In the genomic region with DNA sequence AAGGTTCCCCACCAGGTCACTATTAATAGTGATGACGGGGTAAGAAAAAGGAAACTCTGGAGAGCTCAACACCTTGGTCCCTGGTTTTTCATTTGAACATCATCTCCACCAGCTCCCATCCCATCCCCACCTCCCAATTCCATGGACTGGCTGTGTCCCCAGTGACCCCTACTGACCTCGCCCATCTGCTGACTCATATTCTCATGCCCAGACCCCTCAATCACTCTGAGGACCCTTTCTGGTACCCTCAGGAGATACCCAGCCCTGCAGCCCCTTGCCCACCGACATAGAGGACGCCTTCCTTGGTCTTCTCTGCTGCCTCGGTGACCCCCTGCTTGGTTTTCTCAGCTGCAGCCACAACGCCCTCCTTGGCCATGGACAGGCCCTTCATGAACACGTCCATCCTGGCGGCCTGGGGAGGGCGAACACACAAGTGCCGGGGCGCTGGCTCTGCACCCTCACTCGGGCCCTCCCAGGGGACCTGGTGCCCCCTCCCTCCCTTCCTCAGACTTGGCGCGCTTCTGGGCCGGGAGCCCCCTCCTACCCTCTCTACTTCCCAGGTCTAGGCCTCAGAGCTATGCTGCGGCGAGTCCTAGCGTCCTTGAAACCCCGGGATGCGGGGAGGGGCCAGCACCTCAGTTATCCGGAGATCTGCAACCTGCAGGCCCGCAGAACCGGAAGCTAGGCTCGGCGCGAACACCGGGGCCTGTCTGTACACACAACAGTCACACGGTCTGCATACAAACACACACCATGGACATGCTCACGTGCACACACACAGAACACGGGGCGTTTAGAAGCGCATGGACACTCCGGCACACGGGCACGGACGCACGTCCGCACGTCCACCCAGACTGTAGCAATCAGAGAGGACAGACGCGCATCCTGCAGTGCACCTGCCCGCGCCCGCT, we compare ENCODE assay signal across 9 mouse cellular contexts. TPM values are rescaled to one million over a fixed set of nuclear protein-coding genes. Genes with fewer than 3 reads are reported as not detected.
DNase-seq lines count a peak whose midpoint lies in the region; ATAC-seq and TF ChIP-seq lines count a peak whose summit lies in the region.
"Had no signal": no experiment of that assay in that cellular context is flagged by ENCODE, and none has a peak within 500 bp of the region (broad histone marks: within the 10 kb centered on the region; RNA-seq: fewer than 3 reads in every experiment).

No protein-coding gene starts in this region.

- intact Hi-C loops in gastrocnemius, adult 2 months (cut with DNase I), result no loop called here
- intact Hi-C loops in gastrocnemius, postnatal 14 days (cut with DNase I; ENCODE audit: low total_unique reads), result no loop called here

- no peaks in the 10 kb centered on the region for H3K36me3 ChIP-seq in testis, adult 2 months (ENCODE audit: control insufficient read depth, insufficient read depth, low read length)
- no peaks in the 10 kb centered on the region for H3K36me3 ChIP-seq in hindbrain, embryonic 14.5 days (replicated peaks; ENCODE audit: control insufficient read depth, insufficient read depth)
- peaks cover 7% of the 10 kb centered on the region; the same call in 1 of the 2 replicates for H3K36me3 ChIP-seq in midbrain, postnatal 0 days (ENCODE audit: insufficient read depth, low read length)

- peak overlapping the region; percentile 78 for H3K9ac ChIP-seq in hindbrain, embryonic 14.5 days
- H3K9ac ChIP-seq in midbrain, postnatal 0 days (replicated peaks; ENCODE audit: low read length, poor library complexity, severe bottlenecking), result peak overlapping the region; percentile 83

- H3K4me3 ChIP-seq in gastrocnemius, adult 2 months, result peak overlapping the region; percentile 48
- peak overlapping the region; percentile 39 for H3K4me3 ChIP-seq in testis, adult 2 months (ENCODE audit: control insufficient read depth, low read depth, low read length)
- peak overlapping the region; percentile 63 for H3K4me3 ChIP-seq in hindbrain, embryonic 14.5 days (replicated peaks; ENCODE audit: low read length)
- peak overlapping the region; percentile 69 for H3K4me3 ChIP-seq in midbrain, postnatal 0 days (ENCODE audit: low read depth, low read length)

- DNase-seq in gastrocnemius, adult 2 months, result no peak
- no peak for DNase-seq in gastrocnemius, postnatal 14 days
- no peak for DNase-seq in testis, postnatal 14 days (ENCODE audit: low spot score)
- peak; percentile 42 for DNase-seq in hindbrain, embryonic 14.5 days (ENCODE audit: low spot score)
- peak; percentile 45 for DNase-seq in midbrain, postnatal 0 days (ENCODE audit: low spot score)
- no peak for DNase-seq in adrenal gland, adult 18-20 months (ENCODE audit: low spot score in 2 of 2)

- ATAC-seq in hindbrain, embryonic 14.5 days (ENCODE audit: low FRiP score), result peak; percentile 56
- ATAC-seq in midbrain, postnatal 0 days (ENCODE audit: low FRiP score), result peak; percentile 59
- no peak for ATAC-seq in granulocyte monocyte progenitor cell, adult 5-6 weeks (replicated peaks; ENCODE audit: poor library complexity, severe bottlenecking)

- peak overlapping the region; percentile 82 for H3K4me2 ChIP-seq in hindbrain, embryonic 14.5 days (replicated peaks)
- H3K4me2 ChIP-seq in midbrain, postnatal 0 days (ENCODE audit: low read depth, low read length, poor library complexity, severe bottlenecking), result peak overlapping the region; percentile 87

- TF ChIP-seq POLR2A in testis, adult 2 months (IDR thresholded peaks at IDR 0.05; ENCODE audit: control insufficient read depth, low read depth, low read length), result no peak

- H3K27me3 ChIP-seq in testis, adult 2 months (ENCODE audit: control insufficient read depth, insufficient read depth, low read length), result no peaks in the 10 kb centered on the region
- peaks cover 51% of the 10 kb centered on the region for H3K27me3 ChIP-seq in hindbrain, embryonic 14.5 days (ENCODE audit: control insufficient read depth, insufficient read depth, low read length)
- H3K27me3 ChIP-seq in midbrain, postnatal 0 days (ENCODE audit: insufficient read depth, low read length), result no peaks in the 10 kb centered on the region; the same call in 1 of the 2 replicates

- TF ChIP-seq CTCF in gastrocnemius, adult 2 months (IDR thresholded peaks at IDR 0.05), result no peak
- TF ChIP-seq CTCF in testis, adult 2 months (IDR thresholded peaks at IDR 0.05; ENCODE audit: control insufficient read depth, insufficient read depth, insufficient replicate concordance, low read depth, low read length), result no peak
- no peak for TF ChIP-seq CTCF in midbrain, postnatal 0 days (IDR thresholded peaks at IDR 0.05)

- peaks cover 10% of the 10 kb centered on the region; the same call in 1 of the 2 replicates for H3K4me1 ChIP-seq in testis, adult 2 months (ENCODE audit: control insufficient read depth, insufficient read depth, low read length)
- H3K4me1 ChIP-seq in hindbrain, embryonic 14.5 days (replicated peaks; ENCODE audit: control insufficient read depth, insufficient read depth, low read length), result peaks cover 18% of the 10 kb centered on the region
- H3K4me1 ChIP-seq in midbrain, postnatal 0 days (ENCODE audit: insufficient read depth, low read length), result 0 out of 2 replicates have a peak, but pooled peaks cover 3% of the 10 kb centered on the region

- H3K27ac ChIP-seq in gastrocnemius, adult 2 months, result no peak overlapping the region
- no peak overlapping the region for H3K27ac ChIP-seq in testis, adult 2 months (ENCODE audit: control insufficient read depth, insufficient read depth, low read depth, low read length)
- peak overlapping the region; percentile 71 for H3K27ac ChIP-seq in hindbrain, embryonic 14.5 days
- H3K27ac ChIP-seq in midbrain, postnatal 0 days (ENCODE audit: low read depth, low read length), result peak overlapping the region; percentile 82

- WGBS in hindbrain, embryonic 14.5 days, result 4% methylated on average over 44 of the region's 44 CpGs
- 5% methylated on average over 42 of the region's 44 CpGs for WGBS in midbrain, postnatal 0 days

- no peaks in the 10 kb centered on the region for H3K9me3 ChIP-seq in hindbrain, embryonic 14.5 days (ENCODE audit: control insufficient read depth, low read length)
- no peaks in the 10 kb centered on the region for H3K9me3 ChIP-seq in midbrain, postnatal 0 days (ENCODE audit: low read length)

RNA-seq across cellular contexts. Expression of a gene that starts 0.9 kb away (rescaled TPM):
- not detected for total RNA-seq in gastrocnemius, adult 2 months (2021)
- under 1 TPM in 1 of 2 experiments, not detected in 1; 0.18 TPM for total RNA-seq in gastrocnemius, postnatal 14 days (2021)
- 1.2 and 2.0 TPM in 2 replicates for polyA plus RNA-seq in testis, adult 2 months (2012; rRNA removed)
- polyA plus RNA-seq in hindbrain, embryonic 14.5 days (2014; fragmentation: Nextera tagmentation; extraction: Ambion mirVana), result 78.0 and 103 TPM in 2 replicates
- 84.6 and 90.6 TPM in 2 replicates for total RNA-seq in midbrain, postnatal 0 days (2014; rRNA removed)
- 213 and 233 TPM in 2 replicates for polyA plus RNA-seq in midbrain, postnatal 0 days (2015; fragmentation: Nextera tagmentation; extraction: Ambion mirVana)
- total RNA-seq in adrenal gland, adult 18-20 months (2021), result 1 to 10 TPM; 1.8 to 3.3 TPM
- total RNA-seq in granulocyte monocyte progenitor cell, adult 5-6 weeks (2014; fragmentation: Nextera tagmentation), result not detected in 2 replicates
- not detected in 2 replicates for total RNA-seq in granulocyte monocyte progenitor cell, adult 5-6 weeks (2017)
- total RNA-seq: CH12.LX had no signal

RNA-seq across cellular contexts. Expression of a gene that starts 15.9 kb away (rescaled TPM):
- total RNA-seq in gastrocnemius, adult 2 months (2021), result not detected
- under 1 TPM; 0.09 to 0.12 TPM for total RNA-seq in gastrocnemius, postnatal 14 days (2021)
- 0.02 and 0.06 TPM in 2 replicates for polyA plus RNA-seq in testis, adult 2 months (2012; rRNA removed)
- polyA plus RNA-seq in hindbrain, embryonic 14.5 days (2014; fragmentation: Nextera tagmentation; extraction: Ambion mirVana), result 23.5 and 31.6 TPM in 2 replicates
- 167 and 170 TPM in 2 replicates for total RNA-seq in midbrain, postnatal 0 days (2014; rRNA removed)
- 21.7 and 23.0 TPM in 2 replicates for polyA plus RNA-seq in midbrain, postnatal 0 days (2015; fragmentation: Nextera tagmentation; extraction: Ambion mirVana)
- total RNA-seq in adrenal gland, adult 18-20 months (2021), result 1 to 10 TPM; 2.5 to 3.2 TPM
- not detected in 2 replicates for total RNA-seq in granulocyte monocyte progenitor cell, adult 5-6 weeks (2014; fragmentation: Nextera tagmentation)
- not detected in 2 replicates for total RNA-seq in granulocyte monocyte progenitor cell, adult 5-6 weeks (2017)
- total RNA-seq: CH12.LX had no signal

RNA-seq across cellular contexts. Expression of a gene that starts 18.3 kb away (rescaled TPM):
- not detected for total RNA-seq in gastrocnemius, adult 2 months (2021)
- total RNA-seq in gastrocnemius, postnatal 14 days (2021), result not detected
- 0.43 and 0.51 TPM in 2 replicates for polyA plus RNA-seq in testis, adult 2 months (2012; rRNA removed)
- not detected in 2 replicates for polyA plus RNA-seq in hindbrain, embryonic 14.5 days (2014; fragmentation: Nextera tagmentation; extraction: Ambion mirVana)
- not detected in 2 replicates for total RNA-seq in midbrain, postnatal 0 days (2014; rRNA removed)
- not detected in 2 replicates for polyA plus RNA-seq in midbrain, postnatal 0 days (2015; fragmentation: Nextera tagmentation; extraction: Ambion mirVana)
- not detected for total RNA-seq in adrenal gland, adult 18-20 months (2021)
- total RNA-seq in granulocyte monocyte progenitor cell, adult 5-6 weeks (2014; fragmentation: Nextera tagmentation), result not detected in 2 replicates
- not detected in 2 replicates for total RNA-seq in granulocyte monocyte progenitor cell, adult 5-6 weeks (2017)
- total RNA-seq: CH12.LX had no signal

RNA-seq across cellular contexts. Expression of a gene that starts 23.6 kb away (rescaled TPM):
- total RNA-seq in gastrocnemius, adult 2 months (2021), result 10 to 100 TPM; 15.3 to 25.3 TPM
- total RNA-seq in gastrocnemius, postnatal 14 days (2021), result 10 to 100 TPM; 23.0 to 25.8 TPM
- polyA plus RNA-seq in testis, adult 2 months (2012; rRNA removed), result 12.4 and 14.3 TPM in 2 replicates
- polyA plus RNA-seq in hindbrain, embryonic 14.5 days (2014; fragmentation: Nextera tagmentation; extraction: Ambion mirVana), result 72.8 and 74.1 TPM in 2 replicates
- 43.4 and 58.1 TPM in 2 replicates for total RNA-seq in midbrain, postnatal 0 days (2014; rRNA removed)
- 100 and 115 TPM in 2 replicates for polyA plus RNA-seq in midbrain, postnatal 0 days (2015; fragmentation: Nextera tagmentation; extraction: Ambion mirVana)
- 10 to 100 TPM; 32.6 to 46.1 TPM for total RNA-seq in adrenal gland, adult 18-20 months (2021)
- 1.4 and 5.6 TPM in 2 replicates for total RNA-seq in granulocyte monocyte progenitor cell, adult 5-6 weeks (2014; fragmentation: Nextera tagmentation)
- 0.31 TPM in 1 of 2 replicates, not detected in the other for total RNA-seq in granulocyte monocyte progenitor cell, adult 5-6 weeks (2017)

Comparison
In these comparisons a context has a peak if more than half of its experiments do, and no peak if none do; other contexts are left out.
1. DNase-seq: peak in hindbrain, embryonic 14.5 days (single experiment) and midbrain, postnatal 0 days (single experiment); none in gastrocnemius, adult 2 months (single experiment), gastrocnemius, postnatal 14 days (single experiment), testis, postnatal 14 days (single experiment) and adrenal gland, adult 18-20 months (0 of 2).
2. H3K27ac ChIP-seq: peak in hindbrain, embryonic 14.5 days (single experiment) and midbrain, postnatal 0 days (single experiment); none in gastrocnemius, adult 2 months (single experiment) and testis, adult 2 months (single experiment).
3. RNA of a gene that starts 0.9 kb away (total RNA-seq): 84.6 to 90.6 TPM in midbrain, postnatal 0 days; 1.8 to 3.3 TPM in adrenal gland, adult 18-20 months, 0.18 TPM in gastrocnemius, postnatal 14 days, not detected in gastrocnemius, adult 2 months and not detected in granulocyte monocyte progenitor cell, adult 5-6 weeks; every median in the first group is over 10 times any median in the second.
4. RNA of a gene that starts 15.9 kb away (total RNA-seq): 167 to 170 TPM in midbrain, postnatal 0 days; 2.5 to 3.2 TPM in adrenal gland, adult 18-20 months, 0.09 to 0.12 TPM in gastrocnemius, postnatal 14 days, not detected in gastrocnemius, adult 2 months and not detected in granulocyte monocyte progenitor cell, adult 5-6 weeks; every median in the first group is over 10 times any median in the second.
5. Peak in every context shown above with its lines, with median percentiles within 50 percentile points of each other: H3K4me3 ChIP-seq.